Mouse (Mus musculus): ENCODE results near the gene Ahsg.

Ahsg gene

GRCm38 (mm10) chr16:22886726-22887125 is 4.4 kb upstream of the Ahsg start:
- DNase-seq (ENCODE audit: low read depth, low spot score) = no peak

DNA sequence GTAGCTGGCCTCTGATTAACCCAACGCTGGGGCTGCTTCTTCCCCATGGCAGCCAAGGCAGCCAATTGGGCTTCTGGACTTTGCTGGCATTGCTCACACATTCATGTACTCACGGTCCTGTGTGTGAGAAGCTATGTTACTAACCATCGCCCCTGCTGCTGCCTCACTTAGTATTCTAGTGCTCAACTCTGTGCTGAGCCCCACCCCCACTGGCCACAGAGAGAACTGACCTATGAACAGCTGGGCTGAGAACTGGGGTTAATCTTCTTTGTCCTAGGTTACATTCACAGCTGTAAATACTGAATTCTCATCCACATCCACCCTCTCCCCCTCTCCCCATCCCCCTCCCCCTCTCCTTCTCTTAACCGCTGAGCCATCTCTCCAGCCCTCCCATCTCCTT is 2.2 kb upstream of the Ahsg start:
- no peak for DNase-seq (ENCODE audit: low read depth, low spot score)

GRCm38 (mm10) chr16:22889716-22890115 is 1.4 kb upstream of the Ahsg start:
- no peak for DNase-seq (ENCODE audit: low read depth, low spot score)

DNA sequence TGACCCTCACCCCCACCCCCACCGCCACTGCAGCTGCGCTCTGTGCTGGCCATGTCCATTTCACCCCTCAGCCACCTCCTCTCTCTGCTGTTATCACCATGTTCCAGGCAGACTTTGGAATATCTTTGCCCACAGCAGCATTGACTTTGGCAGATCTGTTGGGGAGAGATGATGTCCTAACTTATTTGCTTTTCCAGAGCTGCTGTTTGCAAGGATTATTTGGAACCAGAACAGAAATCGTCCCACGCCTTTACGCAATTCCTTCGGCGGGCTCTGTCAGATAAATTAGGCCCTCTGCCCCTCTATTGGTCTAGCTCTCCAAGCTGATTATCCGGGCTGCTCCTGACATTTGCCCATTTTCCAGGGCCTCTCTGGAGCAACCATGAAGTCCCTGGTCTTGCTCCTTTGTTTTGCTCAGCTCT is 667 bp downstream of the Ahsg start:
- no peak for DNase-seq (ENCODE audit: low read depth, low spot score)

GRCm38 (mm10) chr16:22894095-22894494 is 3.0 kb downstream of the Ahsg start:
- DNase-seq (ENCODE audit: low read depth, low spot score) = peak; percentile 39

DNA sequence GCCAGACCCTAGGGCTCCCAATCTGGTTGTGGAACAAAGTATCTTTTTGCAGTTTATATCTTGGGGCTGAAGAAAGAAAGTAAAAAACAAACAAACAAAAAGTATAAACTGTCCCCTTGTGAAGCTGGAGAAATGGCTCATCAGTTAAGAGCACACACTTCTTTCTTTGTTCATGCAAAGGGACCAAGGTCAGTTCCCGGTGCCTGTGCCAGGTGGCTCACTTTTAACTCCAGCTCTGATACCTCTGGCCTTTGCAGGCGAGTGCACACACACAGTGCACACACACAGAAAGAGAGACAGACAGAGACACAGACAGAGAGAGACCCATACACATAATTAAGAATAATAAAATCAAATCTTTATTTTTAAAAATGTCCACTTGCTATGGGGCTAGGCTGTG is 5.5 kb downstream of the Ahsg start:
- DNase-seq (ENCODE audit: low read depth, low spot score) = no peak

DNA sequence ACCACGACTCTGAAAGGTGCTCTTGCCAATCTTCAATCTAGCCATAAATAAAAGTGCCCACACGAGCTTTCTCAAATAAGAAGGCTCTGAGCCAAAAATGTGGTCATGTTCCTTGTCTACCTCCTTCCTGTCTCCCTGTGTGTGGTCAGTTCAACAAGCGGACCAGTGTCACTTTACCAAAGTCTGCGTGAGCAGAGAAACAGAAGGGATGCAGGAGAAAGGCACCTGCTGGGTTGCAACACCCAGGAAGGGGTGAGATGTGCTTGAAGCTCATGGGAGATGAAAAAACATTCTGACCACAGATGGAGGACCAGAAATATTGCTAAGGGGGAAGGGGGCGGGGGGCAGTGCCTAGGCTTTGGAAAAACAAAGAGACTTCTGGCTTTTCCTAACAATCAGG is 8.3 kb downstream of the Ahsg start:
- no peak for DNase-seq (ENCODE audit: low read depth, low spot score)

- no peak for DNase-seq (ENCODE audit: low read depth, low spot score)
Observed at GRCm38 (mm10) chr16:22899866-22900570, 8.9 kb downstream of the Ahsg start.

DNA sequence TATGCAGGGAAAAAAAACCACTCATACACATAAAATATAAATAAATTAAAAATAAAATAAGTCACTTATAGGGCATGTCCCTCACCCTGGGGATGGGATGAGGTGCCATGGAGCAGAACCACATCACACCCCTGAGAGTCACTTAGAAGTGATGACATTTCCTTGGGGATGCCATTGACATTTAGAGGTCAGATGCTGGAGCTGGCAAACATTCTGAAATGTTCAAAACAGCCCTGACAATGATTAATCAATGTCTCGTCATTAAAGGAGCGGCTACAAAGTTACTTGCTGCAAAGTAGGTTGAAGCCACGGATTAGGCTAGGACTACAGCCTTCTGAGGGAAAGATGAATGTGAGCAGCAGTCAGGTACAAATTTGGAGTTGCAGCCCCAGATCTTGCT is 10.2 kb downstream of the Ahsg start:
- no peak for DNase-seq (ENCODE audit: low read depth, low spot score)

GRCm38 (mm10) chr16:22909290-22909689 is 18.2 kb downstream of the Ahsg start:
- no peak for DNase-seq (ENCODE audit: low read depth, low spot score)

DNA sequence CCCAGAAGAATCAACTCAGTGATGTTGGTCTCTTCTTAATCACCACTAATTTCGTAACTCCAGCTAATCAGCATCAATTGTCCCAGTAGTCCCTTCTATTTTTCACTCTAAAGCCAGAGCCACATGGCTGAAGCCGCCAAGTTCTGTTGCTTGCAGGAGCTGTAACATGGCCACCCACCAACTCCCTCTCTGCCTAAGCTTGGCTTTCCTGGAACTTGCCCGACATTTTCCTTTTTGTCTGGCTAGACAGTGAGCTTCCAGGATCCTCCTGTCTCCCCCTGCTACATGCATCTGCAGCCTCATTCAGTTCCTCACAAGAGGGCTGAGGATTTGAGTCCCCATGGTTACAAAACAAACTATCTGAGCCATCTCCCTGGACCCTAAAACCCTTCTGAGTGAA is 20.9 kb downstream of the Ahsg start:
- DNase-seq (ENCODE audit: low read depth, low spot score) = no peak

DNA sequence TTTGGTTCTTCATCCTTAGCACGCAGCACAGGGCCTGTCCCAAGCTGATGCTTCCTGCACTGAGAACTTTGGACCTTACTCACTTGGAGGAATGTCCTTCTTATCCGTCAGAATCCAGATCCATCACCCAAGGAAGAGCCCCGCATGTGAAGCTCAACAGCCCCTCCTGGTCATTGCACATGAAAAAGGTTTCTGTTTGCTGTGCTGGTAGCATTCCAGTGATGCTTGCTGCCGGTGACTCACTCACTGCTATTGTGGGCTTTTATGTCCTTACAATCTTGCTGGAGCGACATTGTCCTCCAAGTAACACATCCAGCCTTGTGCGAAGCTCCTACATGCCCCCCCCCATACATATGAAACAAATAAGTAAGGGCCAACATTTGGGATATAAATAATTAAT is 21.8 kb downstream of the Ahsg start:
- no peak for DNase-seq (ENCODE audit: low read depth, low spot score)

- no peak for DNase-seq (ENCODE audit: low read depth, low spot score)
Observed at GRCm38 (mm10) chr16:22914276-22914675, 23.2 kb downstream of the Ahsg start.

- DNase-seq (ENCODE audit: low read depth, low spot score) = no peak
Observed at GRCm38 (mm10) chr16:22918034-22918433, 27.0 kb downstream of the Ahsg start, which contains the start of gene Fetub. Gene Fetub (plus strand): TSS chr16:22918334.

DNA sequence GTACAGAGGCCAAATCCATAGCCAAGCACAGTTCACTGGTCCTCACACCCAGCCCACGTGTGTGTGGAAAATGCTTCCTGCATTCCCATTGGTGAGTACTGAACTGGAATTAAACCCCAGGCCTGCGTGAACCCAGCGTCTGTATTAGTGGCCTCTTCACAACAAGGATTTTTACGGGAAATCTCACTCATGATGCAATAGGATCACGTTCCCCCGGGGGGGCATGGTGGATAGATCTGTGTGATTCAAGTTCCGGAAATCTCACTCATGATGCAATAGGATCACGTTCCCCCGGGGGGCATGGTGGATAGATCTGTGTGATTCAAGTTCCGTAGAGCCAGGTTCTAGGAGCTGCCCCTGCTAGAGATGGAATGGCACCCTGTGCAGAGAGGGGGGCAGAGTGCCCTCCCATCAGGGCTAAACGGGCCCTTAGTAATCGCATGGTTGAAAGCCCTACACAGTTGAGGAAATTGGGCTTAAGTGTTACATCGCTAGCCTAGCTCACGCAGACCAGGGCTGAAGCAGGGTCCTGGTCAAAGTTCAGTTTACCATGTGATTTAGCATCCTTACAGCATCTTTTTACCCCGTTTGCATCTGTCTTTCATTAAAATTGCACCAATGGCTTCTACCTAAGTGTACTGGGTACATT is 27.7 kb downstream of the Ahsg start:
- no peak for DNase-seq (ENCODE audit: low read depth, low spot score)

DNA sequence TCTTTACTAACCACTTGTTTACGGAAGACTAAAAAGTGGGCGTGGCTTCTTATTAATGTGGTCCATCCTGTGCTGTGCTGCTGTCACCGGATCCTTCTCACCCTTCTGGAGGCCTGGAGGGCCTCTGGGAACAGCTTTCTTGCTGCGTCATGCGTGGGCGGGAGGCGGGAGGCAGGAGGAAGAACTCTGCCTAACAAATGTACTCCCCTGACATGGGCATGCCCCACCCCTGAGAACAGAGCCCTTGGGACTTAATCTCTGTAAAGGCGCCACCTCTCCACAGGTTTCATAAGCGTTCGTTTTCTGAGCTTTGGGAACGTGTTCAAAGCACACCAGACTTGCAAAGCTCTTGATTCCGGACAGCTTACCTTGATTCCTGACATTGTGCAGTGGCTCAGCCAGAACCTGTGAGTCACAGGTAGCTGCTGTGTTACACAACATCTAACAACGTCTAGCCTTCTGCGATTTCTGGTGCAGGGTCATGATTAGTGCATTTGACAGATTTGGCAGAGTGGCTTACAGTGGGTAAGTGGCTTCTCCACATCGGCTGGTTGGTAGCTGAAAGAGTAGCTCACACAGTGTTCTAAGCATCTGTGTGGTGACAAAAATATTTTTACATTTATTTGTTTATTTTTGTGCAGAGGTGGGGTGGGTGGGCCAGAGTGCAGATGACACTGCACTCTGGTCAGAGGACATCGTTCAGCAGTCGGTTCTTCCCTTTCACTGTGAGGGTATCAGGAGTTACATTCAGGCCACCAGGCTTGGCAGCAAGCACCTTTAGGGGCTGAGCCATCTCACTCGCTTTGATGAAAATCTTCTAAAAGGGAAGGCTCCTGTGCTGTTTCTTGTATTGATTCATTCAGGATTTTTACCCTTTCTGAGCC is 29.1 kb downstream of the Ahsg start:
- peak; percentile 68 for DNase-seq (ENCODE audit: low read depth, low spot score)

- DNase-seq (ENCODE audit: low read depth, low spot score) = no peak
Observed at GRCm38 (mm10) chr16:22921761-22922160, 30.7 kb downstream of the Ahsg start.

DNA sequence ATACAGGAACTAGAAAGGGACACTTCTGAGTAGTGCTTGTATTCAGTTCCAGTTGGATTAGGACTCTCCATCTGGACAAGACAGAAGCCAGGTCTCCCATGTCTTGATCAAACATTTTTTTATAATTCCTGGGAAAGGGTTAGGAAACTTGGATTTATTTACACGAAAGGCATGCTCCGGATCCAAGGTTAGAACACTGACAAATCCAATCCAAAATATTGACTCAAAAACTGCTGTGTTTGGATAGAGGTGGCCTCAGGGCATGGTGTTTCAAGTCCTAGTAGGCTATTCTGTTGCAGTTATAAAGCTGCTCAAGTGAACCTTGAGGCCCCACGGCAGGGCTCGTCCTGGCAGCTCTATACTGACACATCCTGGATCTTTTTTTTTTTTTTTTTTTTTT is 31.4 kb downstream of the Ahsg start:
- no peak for DNase-seq (ENCODE audit: low read depth, low spot score)

- no peak for DNase-seq (ENCODE audit: low read depth, low spot score)
Observed at GRCm38 (mm10) chr16:22929575-22929974, 38.5 kb downstream of the Ahsg start.

- peak; percentile 42 for DNase-seq (ENCODE audit: low read depth, low spot score)
Observed at GRCm38 (mm10) chr16:22931431-22932200, 40.5 kb downstream of the Ahsg start.

- no peak for DNase-seq (ENCODE audit: low read depth, low spot score)
Observed at GRCm38 (mm10) chr16:22937631-22938030, 46.6 kb downstream of the Ahsg start.

- no peak for DNase-seq (ENCODE audit: low read depth, low spot score)
Observed at GRCm38 (mm10) chr16:22938541-22938940, 47.5 kb downstream of the Ahsg start.

All from ES-CJ7 (cell line).